Mouse (Mus musculus) small intestine, adult 2 months (tissue): ENCODE measurements around the gene Ifnb1. TPM values are rescaled to one million over a fixed set of nuclear protein-coding genes. Genes with fewer than 3 reads are reported as not detected.

Experiments
- H3K27ac ChIP-seq: fragments of 200-500 bp; 2 replicates; pipeline ENCODE4 v1.5.1; 2012; ENCODE audit warnings: low read depth, low read length, control low read depth, inconsistent platforms; ENCODE audit not compliant: insufficient read depth
- H3K27me3 ChIP-seq: fragments of 200-500 bp; 2 replicates; pipeline ENCODE4 v1.6.1; 2012; ENCODE audit warnings: mild to moderate bottlenecking, moderate library complexity, low read length, inconsistent platforms; ENCODE audit not compliant: control insufficient read depth, insufficient read depth
- H3K36me3 ChIP-seq: fragments of 200-500 bp; 2 replicates; pipeline ENCODE4 v1.6.1; 2012; ENCODE audit warnings: mild to moderate bottlenecking, low read length, control low read depth, inconsistent platforms; ENCODE audit not compliant: control insufficient read depth, insufficient read depth
- H3K4me1 ChIP-seq: fragments of 200-500 bp; 2 replicates; pipeline ENCODE4 v1.6.1; 2012; ENCODE audit warnings: low read length, inconsistent platforms, mixed read lengths; ENCODE audit not compliant: control insufficient read depth, insufficient read depth, insufficient read length
- H3K4me3 ChIP-seq: fragments of 200-500 bp; 2 replicates; pipeline ENCODE4 v1.5.1; 2012; ENCODE audit warnings: low read depth, mild to moderate bottlenecking, control low read depth, inconsistent platforms, low read length, moderate library complexity
- CTCF ChIP-seq: fragments of 200-500 bp; IDR thresholded peaks from 2 replicates; pipeline ENCODE4 v1.5.1; 2012; ENCODE audit warnings: low read depth, mild to moderate bottlenecking, control low read depth, inconsistent platforms, low read length, moderate library complexity, mixed read lengths; ENCODE audit not compliant: insufficient replicate concordance, insufficient read length; ENCODE audit errors: extremely low read depth
- POLR2A ChIP-seq: fragments of 200-500 bp; IDR thresholded peaks from 2 replicates; pipeline ENCODE4 v1.6.1; 2012; ENCODE audit warnings: low read depth, mild to moderate bottlenecking, control low read depth, inconsistent platforms, low read length, moderate library complexity
- WGBS: fragments of 180-500 bp; shearing (Covaris S2); methylation state at CpG from one replicate; pipeline ENCODE4 v1.1.7; 2018; 5-methylcytosine and 5-hydroxymethylcytosine counted together
- polyA plus RNA-seq: library from polyadenylated mRNA; depleted of rRNA; stranded (reverse); fragments of >200 nt; gene quantifications from 2 replicates; pipeline ENCODE4 v1.2.3, GENCODE M21; 2012

Gene Ifnb1
- polyA plus RNA-seq, 1 experiment, result not detected

DNA sequence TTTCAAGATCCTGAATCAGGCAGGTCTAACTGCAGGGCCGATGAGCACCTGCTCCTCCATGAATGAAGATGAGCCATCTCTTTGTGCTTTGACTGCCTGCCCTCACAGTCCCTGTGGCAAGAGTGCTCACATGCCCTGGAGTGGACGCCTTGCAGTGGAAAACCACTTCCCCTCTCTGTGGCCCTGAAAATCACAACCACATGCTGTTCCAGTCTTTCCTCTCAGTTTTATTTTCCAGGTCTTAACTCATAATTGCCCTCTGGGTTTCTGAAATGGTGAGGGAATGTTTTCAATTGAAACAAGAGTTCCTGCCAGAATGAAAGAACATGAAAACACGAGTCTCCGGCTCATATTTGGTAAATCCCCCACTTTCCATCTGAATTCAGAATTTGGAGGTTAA is 18.8 kb downstream of the Ifnb1 start:
- TF ChIP-seq POLR2A (no peak), CTCF (no peak)
- 71% methylated on average over 4 of the region's 4 CpGs for WGBS
- H3K4me3 ChIP-seq, result no peak overlapping the region
- no peaks in the 10 kb centered on the region for H3K27me3 ChIP-seq
- no peaks in the 10 kb centered on the region for H3K4me1 ChIP-seq
- H3K36me3 ChIP-seq, result no peaks in the 10 kb centered on the region
- no peak overlapping the region for H3K27ac ChIP-seq

DNA sequence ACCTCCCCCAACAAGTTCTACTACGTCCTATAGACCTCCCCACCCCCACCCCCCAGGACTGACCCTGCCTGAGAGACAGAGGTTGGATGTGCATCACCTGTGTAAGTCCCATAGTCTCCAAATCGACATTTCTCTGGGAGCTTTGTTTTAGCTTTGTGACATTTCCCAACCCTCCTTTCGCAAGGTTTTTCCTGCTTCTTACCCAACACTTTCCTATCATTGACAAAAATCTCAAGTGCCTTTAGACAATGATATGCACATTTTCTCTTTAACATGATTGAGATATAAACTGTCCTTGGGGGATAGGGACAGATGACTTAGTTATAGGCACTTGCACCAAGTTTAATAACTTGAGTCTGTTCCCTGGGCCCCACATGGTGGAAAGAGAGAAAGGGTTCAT is 21.3 kb downstream of the Ifnb1 start:
- Histone ChIP-seq H3K4me3 (no peak overlapping the region), H3K36me3 (no peaks in the 10 kb centered on the region), H3K4me1 (no peaks in the 10 kb centered on the region), H3K27ac (no peak overlapping the region), H3K27me3 (no peaks in the 10 kb centered on the region)
- TF ChIP-seq POLR2A, result no peak
- TF ChIP-seq CTCF, result no peak
- 82% methylated on average over 3 of the region's 3 CpGs for WGBS

DNA sequence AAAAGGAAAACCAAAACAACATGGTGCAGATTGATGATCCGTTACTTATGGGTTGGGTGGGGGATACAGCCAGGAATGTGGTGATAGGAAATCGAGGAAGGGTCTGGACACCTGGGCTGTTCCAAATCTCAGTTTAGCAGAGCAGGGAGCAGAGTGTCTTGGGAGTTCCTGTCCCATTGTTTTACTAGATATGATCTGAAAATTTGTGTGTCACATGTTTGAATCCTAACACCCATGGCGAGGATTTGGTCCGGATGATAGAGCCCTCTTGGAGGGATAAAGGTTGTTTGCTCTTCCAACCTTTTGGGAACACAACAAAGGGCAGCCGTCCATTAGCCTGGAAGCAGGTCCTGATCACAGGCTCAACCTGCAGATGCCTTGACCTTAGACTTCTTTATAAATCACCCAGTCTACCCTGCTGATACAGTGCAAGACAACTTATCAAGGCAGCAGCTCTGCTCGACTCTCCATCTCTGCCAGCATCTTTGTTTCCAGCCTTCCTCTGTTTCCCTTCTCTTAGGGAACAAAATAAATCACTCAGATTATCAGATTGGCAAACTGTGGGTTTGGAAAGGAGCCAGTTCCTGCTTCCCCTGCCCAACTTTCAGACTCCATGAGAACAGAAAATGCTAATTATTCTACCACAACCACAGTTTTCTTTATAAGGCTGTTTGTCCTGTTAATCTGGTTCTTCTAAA is 26.1 kb downstream of the Ifnb1 start:
- WGBS, result 55% methylated on average over 6 of the region's 6 CpGs
- TF ChIP-seq CTCF (no peak), POLR2A (no peak)
- Histone ChIP-seq H3K4me1 (no peaks in the 10 kb centered on the region), H3K27me3 (no peaks in the 10 kb centered on the region), H3K27ac (no peak overlapping the region), H3K36me3 (no peaks in the 10 kb centered on the region), H3K4me3 (no peak overlapping the region)

DNA sequence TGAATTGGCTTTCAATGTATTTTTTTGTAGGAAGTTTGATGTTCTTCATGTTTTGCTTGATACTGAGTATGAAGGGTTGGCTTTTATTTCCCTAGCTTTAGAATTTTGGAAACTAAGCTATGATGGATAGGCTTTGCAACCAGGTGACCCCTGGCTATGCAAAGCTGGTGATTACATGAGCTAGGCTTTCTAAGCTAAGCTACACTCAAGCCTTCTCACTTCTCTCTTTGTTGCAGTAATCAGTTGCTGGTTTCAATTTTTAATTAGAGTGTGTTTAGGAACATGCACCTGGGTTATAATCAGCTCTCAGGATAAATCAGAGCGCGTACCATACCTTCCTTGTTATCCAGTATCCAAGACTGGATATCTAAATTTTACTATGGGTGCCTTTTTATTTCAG is 33.0 kb downstream of the Ifnb1 start:
- Histone ChIP-seq H3K27me3 (no peaks in the 10 kb centered on the region), H3K27ac (no peak overlapping the region), H3K4me3 (no peak overlapping the region), H3K4me1 (no peaks in the 10 kb centered on the region), H3K36me3 (no peaks in the 10 kb centered on the region)
- WGBS, result 96% methylated on average over 2 of the region's 2 CpGs
- TF ChIP-seq POLR2A (no peak), CTCF (no peak)

DNA sequence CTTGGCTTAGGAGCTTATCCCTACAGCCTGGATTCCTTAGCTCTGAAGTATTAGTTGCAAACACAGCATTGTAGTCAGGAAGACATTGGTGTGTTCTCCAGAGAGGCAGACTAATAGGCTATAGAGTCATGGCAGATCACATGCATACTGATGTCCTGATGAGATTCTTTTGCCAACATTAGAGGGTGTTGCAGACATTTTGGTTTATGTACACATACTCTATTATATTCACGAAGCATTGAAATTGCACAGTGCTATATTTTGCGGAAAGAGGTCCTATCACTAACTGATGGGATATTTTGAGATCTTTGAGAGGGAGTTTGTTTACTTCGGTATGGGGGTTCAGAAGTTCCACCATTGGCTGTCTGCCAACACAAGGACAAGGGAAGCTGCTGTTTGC is 34.5 kb downstream of the Ifnb1 start:
- Histone ChIP-seq H3K4me1 (no peaks in the 10 kb centered on the region), H3K27ac (no peak overlapping the region), H3K4me3 (no peak overlapping the region), H3K36me3 (no peaks in the 10 kb centered on the region), H3K27me3 (no peaks in the 10 kb centered on the region)
- TF ChIP-seq POLR2A (no peak), CTCF (no peak)
- WGBS, result 71% methylated on average over 3 of the region's 3 CpGs

DNA sequence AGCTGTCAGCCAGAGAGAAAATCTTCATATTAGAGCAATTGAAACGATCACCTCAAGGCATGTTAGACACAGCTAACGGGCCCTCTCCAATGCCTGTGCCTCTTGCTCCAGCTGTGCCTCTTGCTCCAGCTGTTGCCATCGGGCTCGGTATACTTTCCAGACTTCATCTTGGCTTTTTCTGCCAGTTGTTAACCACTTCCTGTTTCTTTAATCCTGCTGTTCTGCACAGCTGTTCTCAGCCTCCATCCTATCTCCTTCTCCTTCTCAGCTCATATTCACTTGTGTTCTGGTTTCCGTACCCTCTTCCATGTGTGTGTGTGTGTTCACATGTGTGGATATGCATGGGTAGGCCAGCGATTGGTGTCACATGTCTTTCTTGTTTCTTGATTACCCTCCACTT is 42.4 kb downstream of the Ifnb1 start:
- Histone ChIP-seq H3K4me1 (no peaks in the 10 kb centered on the region), H3K4me3 (no peak overlapping the region), H3K27ac (no peak overlapping the region), H3K36me3 (no peaks in the 10 kb centered on the region), H3K27me3 (no peaks in the 10 kb centered on the region)
- WGBS, result 67% methylated on average over 6 of the region's 6 CpGs
- TF ChIP-seq POLR2A, result no peak
- no peak for TF ChIP-seq CTCF

DNA sequence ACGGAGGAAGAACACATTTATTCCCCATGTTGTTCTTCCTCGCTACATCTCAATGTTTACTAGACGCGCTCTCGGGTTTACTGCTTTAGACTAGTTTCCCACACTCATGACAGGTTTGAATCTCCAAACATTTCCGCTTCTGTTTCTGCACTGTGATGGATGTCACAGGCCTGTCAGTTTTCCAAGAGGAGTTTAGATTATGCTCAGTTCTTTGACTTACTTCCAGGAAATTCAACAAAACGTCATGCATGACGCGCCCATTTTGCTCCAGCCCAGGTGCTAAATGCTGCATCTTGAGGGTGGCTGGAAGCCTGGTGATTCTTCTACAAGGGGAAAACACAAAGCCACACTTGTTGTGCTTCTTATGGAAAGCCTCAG is 43.8 kb downstream of the Ifnb1 start:
- H3K36me3 ChIP-seq, result no peaks in the 10 kb centered on the region
- H3K4me1 ChIP-seq, result no peaks in the 10 kb centered on the region
- WGBS, result 74% methylated on average over 9 of the region's 9 CpGs
- H3K27ac ChIP-seq, result no peak overlapping the region
- no peaks in the 10 kb centered on the region for H3K27me3 ChIP-seq
- TF ChIP-seq POLR2A (no peak), CTCF (no peak)
- H3K4me3 ChIP-seq, result no peak overlapping the region
